Comparison of ENCODE assay signal across 8 mouse cellular contexts in the genomic region with DNA sequence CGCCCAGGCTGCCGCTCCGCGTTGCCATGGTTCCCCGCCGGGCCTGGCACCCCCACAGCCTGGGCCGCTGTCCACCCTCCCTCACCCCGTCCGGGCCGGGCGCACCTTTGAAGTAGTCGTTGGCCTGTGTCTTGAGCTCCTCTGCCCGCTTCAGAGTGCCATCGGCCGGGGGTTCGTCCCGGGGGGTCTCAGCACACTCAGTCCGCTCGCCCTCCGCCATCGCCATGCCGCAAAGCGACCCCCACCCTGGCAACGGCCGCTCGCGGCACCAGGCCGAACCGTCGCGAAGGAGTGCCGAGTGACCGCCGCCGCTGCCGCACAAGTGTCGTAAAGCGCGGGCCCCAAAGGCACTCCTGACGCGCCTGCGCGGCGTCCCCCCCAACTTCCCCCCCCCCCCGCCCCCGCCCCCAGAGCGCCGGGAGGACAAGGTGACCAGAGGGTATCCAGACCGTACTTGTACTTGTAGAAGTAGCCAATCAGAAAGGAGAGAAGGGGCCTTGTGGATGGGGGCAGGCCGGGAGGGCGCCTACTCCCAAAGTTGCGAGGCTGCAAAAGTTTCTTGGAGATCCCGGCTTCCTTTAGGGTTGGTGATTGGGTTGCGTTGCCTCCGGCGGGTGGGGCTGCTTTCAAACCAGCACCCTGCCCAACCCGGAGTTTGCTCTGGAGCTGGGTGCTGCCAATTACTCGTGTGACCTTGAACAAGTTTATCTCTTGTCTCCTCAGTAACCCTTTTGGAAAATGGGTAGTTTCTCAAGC. TPM values are rescaled to one million over a fixed set of nuclear protein-coding genes. Genes with fewer than 3 reads are reported as not detected.
DNase-seq lines count a peak whose midpoint lies in the region; ATAC-seq and TF ChIP-seq lines count a peak whose summit lies in the region.

A gene (minus strand): TSS at position 337 of the 756 bp plus-strand sequence.

- peak within 1 kb of the TSS; percentile 55; the same call in 1 of the 2 replicates for H3K27ac ChIP-seq in ES-Bruce4 (ENCODE audit: insufficient read depth, low read length)
- 0 out of 2 replicates have a peak within 1 kb of the TSS, but pooled peaks have one; percentile 27 for H3K27ac ChIP-seq in forebrain, embryonic 14.5 days (ENCODE audit: low read depth, low read length)
- peak within 1 kb of the TSS; percentile 76 for H3K27ac ChIP-seq in neural tube, embryonic 15.5 days (replicated peaks)

- TF ChIP-seq POLR2A in ES-Bruce4 (IDR thresholded peaks at IDR 0.05; ENCODE audit: insufficient read depth, low read length) = no peak

- peak within 1 kb of the TSS; percentile 73 for H3K4me2 ChIP-seq in forebrain, embryonic 14.5 days (ENCODE audit: low read length)
- H3K4me2 ChIP-seq in neural tube, embryonic 15.5 days = peak within 1 kb of the TSS; percentile 82

- intact Hi-C loops in heart, postnatal 14 days (cut with DNase I) = loop anchor here (2.0 to 5.0 kb wide), 2 partner anchors 25 to 35 kb away; a partner anchor contains a TSS

- DNase-seq in forebrain, embryonic 14.5 days (ENCODE audit: low spot score) = peak; percentile 93
- peak; percentile 90 to 92 for DNase-seq in heart, postnatal 14 days
- DNase-seq in layer of hippocampus, adult 11-12 months (ENCODE audit: low spot score) = peak; percentile 89
- DNase-seq in lung, adult 18-20 months = peak; percentile 88 to 93
- DNase-seq in testis, postnatal 14 days (ENCODE audit: low spot score) = peak; percentile 95

- peak within 1 kb of the TSS; percentile 78 for H3K9ac ChIP-seq in ES-Bruce4 (ENCODE audit: low read depth, poor library complexity, severe bottlenecking)
- peak within 1 kb of the TSS; percentile 88 for H3K9ac ChIP-seq in forebrain, embryonic 14.5 days (ENCODE audit: low read length)
- peak within 1 kb of the TSS; percentile 79 for H3K9ac ChIP-seq in neural tube, embryonic 15.5 days (replicated peaks)

- TF ChIP-seq CTCF in ES-Bruce4 (IDR thresholded peaks at IDR 0.05; ENCODE audit: low read depth, low read length) = no peak

- H3K36me3 ChIP-seq in ES-Bruce4 (ENCODE audit: control insufficient read depth, insufficient read depth, low read length, poor library complexity, severe bottlenecking) = no peaks in the 10 kb centered on the region
- peaks cover 20% of the 10 kb centered on the region; the same call in 1 of the 2 replicates for H3K36me3 ChIP-seq in forebrain, embryonic 14.5 days (ENCODE audit: control insufficient read depth, insufficient read depth, low read length)
- H3K36me3 ChIP-seq in neural tube, embryonic 15.5 days = peaks cover 4% of the 10 kb centered on the region; the same call in 1 of the 2 replicates

- H3K27me3 ChIP-seq in ES-Bruce4 (ENCODE audit: control insufficient read depth, insufficient read depth, low read length, poor library complexity, severe bottlenecking) = no peaks in the 10 kb centered on the region
- no peaks in the 10 kb centered on the region for H3K27me3 ChIP-seq in forebrain, embryonic 14.5 days (replicated peaks; ENCODE audit: control insufficient read depth, insufficient read depth, low read length)
- no peaks in the 10 kb centered on the region for H3K27me3 ChIP-seq in neural tube, embryonic 15.5 days (replicated peaks)

- under 1% methylated on average over 54 of the region's 58 CpGs for WGBS in forebrain, embryonic 14.5 days
- WGBS in neural tube, embryonic 15.5 days = under 1% methylated on average over 56 of the region's 58 CpGs

- no peaks in the 10 kb centered on the region for H3K9me3 ChIP-seq in ES-Bruce4 (replicated peaks; ENCODE audit: control insufficient read depth, insufficient read depth, low read length, poor library complexity, severe bottlenecking)
- H3K9me3 ChIP-seq in forebrain, embryonic 14.5 days (replicated peaks; ENCODE audit: control insufficient read depth, low read length) = no peaks in the 10 kb centered on the region
- H3K9me3 ChIP-seq in neural tube, embryonic 15.5 days (replicated peaks) = no peaks in the 10 kb centered on the region

- peak; percentile 62 for ATAC-seq in cerebellum, adult (ENCODE audit: insufficient number of reproducible peaks, low FRiP score, low TSS enrichment)
- peak; percentile 88 for ATAC-seq in forebrain, embryonic 14.5 days
- peak; percentile 89 for ATAC-seq in neural tube, embryonic 15.5 days (ENCODE audit: low FRiP score)

- peaks cover 2% of the 10 kb centered on the region for H3K4me1 ChIP-seq in ES-Bruce4 (ENCODE audit: control insufficient read depth, insufficient read depth, low read length)
- H3K4me1 ChIP-seq in forebrain, embryonic 14.5 days (ENCODE audit: control insufficient read depth, insufficient read depth, low read length) = peaks cover 13% of the 10 kb centered on the region
- peaks cover 42% of the 10 kb centered on the region for H3K4me1 ChIP-seq in neural tube, embryonic 15.5 days

- TF ChIP-seq EP300 in ES-Bruce4 (IDR thresholded peaks at IDR 0.05; ENCODE audit: insufficient read depth, low read depth, low read length) = 0 out of 2 replicates have a peak, but pooled peaks have one; percentile 29

- peak within 1 kb of the TSS; percentile 83 for H3K4me3 ChIP-seq in ES-Bruce4 (ENCODE audit: low read depth, low read length)
- peak within 1 kb of the TSS; percentile 81 for H3K4me3 ChIP-seq in forebrain, embryonic 14.5 days (ENCODE audit: low read depth, low read length)
- peak within 1 kb of the TSS; percentile 74 for H3K4me3 ChIP-seq in neural tube, embryonic 15.5 days (replicated peaks)

RNA-seq across cellular contexts. Expression of the gene that starts here (rescaled TPM):
- 106 and 107 TPM in 2 replicates for polyA plus RNA-seq in ES-Bruce4 (2011; ENCODE audit: insufficient read depth, insufficient read length, low read depth, missing spikeins)
- 112 and 115 TPM in 2 replicates for polyA plus RNA-seq in forebrain, embryonic 14.5 days (2014; fragmentation: Nextera tagmentation; extraction: Ambion mirVana)
- total RNA-seq in heart, postnatal 14 days (2021) = 100 to 1,000 TPM; 101 to 108 TPM
- 128 TPM in 2 replicates for polyA plus RNA-seq in neural tube, embryonic 15.5 days (2015; fragmentation: Nextera tagmentation; extraction: Ambion mirVana)

Comparison
In these comparisons a context has a peak if more than half of its experiments do, and no peak if none do; other contexts are left out.
1. Peak in every context shown above with its lines: DNase-seq, ATAC-seq, H3K4me3 ChIP-seq and H3K27ac ChIP-seq.